Mouse (Mus musculus): ENCODE measurements around the gene Kat8. TPM values are rescaled to one million over a fixed set of nuclear protein-coding genes. Genes with fewer than 3 reads are reported as not detected.
A peak's percentile ranks its signal among the peaks of the same experiment; 100 is the strongest.
"Not testable (repeated sequence)": the region's sequence is repeated elsewhere in the genome, so short reads cannot be mapped to it uniquely, and the experiment has no call there.

Kat8 gene
- polyA plus RNA-seq, 1 experiment = 0.44 TPM

GRCm38 (mm10) chr7:127934075-127934474 is 21.8 kb downstream of the Kat8 start:
- no peak overlapping the region for H3K4me3 ChIP-seq (replicated peaks)
- no peaks in the 10 kb centered on the region for H3K9me3 ChIP-seq (ENCODE audit: control insufficient read depth, low read length)
- peaks cover 7% of the 10 kb centered on the region for H3K27me3 ChIP-seq (ENCODE audit: control insufficient read depth)
- peaks cover 42% of the 10 kb centered on the region for H3K4me1 ChIP-seq (ENCODE audit: control insufficient read depth)
- H3K36me3 ChIP-seq (ENCODE audit: control insufficient read depth) = no peaks in the 10 kb centered on the region
- TF ChIP-seq GATA1 (IDR thresholded peaks at IDR 0.05; ENCODE audit: low read length) = no peak
- TF ChIP-seq TAL1 (IDR thresholded peaks at IDR 0.05; ENCODE audit: low read length) = no peak

- H3K36me3 ChIP-seq (ENCODE audit: control insufficient read depth) = no peaks in the 10 kb centered on the region
- H3K4me3 ChIP-seq (replicated peaks) = peak overlapping the region; percentile 80
- peaks cover 31% of the 10 kb centered on the region for H3K4me1 ChIP-seq (ENCODE audit: control insufficient read depth)
These were observed 22.9 kb downstream of the Kat8 start for GRCm38 (mm10) chr7:127935028-127935722.

GRCm38 (mm10) chr7:127935748-127936159 is 23.4 kb downstream of the Kat8 start:
- H3K27me3 ChIP-seq (ENCODE audit: control insufficient read depth) = no peaks in the 10 kb centered on the region
- H3K36me3 ChIP-seq (ENCODE audit: control insufficient read depth) = no peaks in the 10 kb centered on the region
- peaks cover 29% of the 10 kb centered on the region for H3K4me1 ChIP-seq (ENCODE audit: control insufficient read depth)
- H3K4me3 ChIP-seq (replicated peaks) = peak overlapping the region; percentile 80
- H3K9me3 ChIP-seq (ENCODE audit: control insufficient read depth, low read length) = no peaks in the 10 kb centered on the region
- no peak for TF ChIP-seq GATA1 (IDR thresholded peaks at IDR 0.05; ENCODE audit: low read length)
- no peak for TF ChIP-seq TAL1 (IDR thresholded peaks at IDR 0.05; ENCODE audit: low read length)

More at GRCm38 (mm10) chr7:127935028-127935722, 22.9 kb downstream of the Kat8 start:
- no peaks in the 10 kb centered on the region for H3K9me3 ChIP-seq (ENCODE audit: control insufficient read depth, low read length)
- no peaks in the 10 kb centered on the region for H3K27me3 ChIP-seq (ENCODE audit: control insufficient read depth)
- no peak for TF ChIP-seq TAL1 (IDR thresholded peaks at IDR 0.05; ENCODE audit: low read length)
- no peak for TF ChIP-seq GATA1 (IDR thresholded peaks at IDR 0.05; ENCODE audit: low read length)

GRCm38 (mm10) chr7:127936216-127936884 is 24.0 kb downstream of the Kat8 start:
- no peak for TF ChIP-seq GATA1 (IDR thresholded peaks at IDR 0.05; ENCODE audit: low read length)
- TF ChIP-seq TAL1 (IDR thresholded peaks at IDR 0.05; ENCODE audit: low read length) = no peak
- Histone ChIP-seq H3K27me3 (ENCODE audit: control insufficient read depth) (no peaks in the 10 kb centered on the region), H3K4me3 (replicated peaks) (peak overlapping the region; percentile 80), H3K36me3 (ENCODE audit: control insufficient read depth) (no peaks in the 10 kb centered on the region), H3K9me3 (ENCODE audit: control insufficient read depth, low read length) (no peaks in the 10 kb centered on the region), H3K4me1 (ENCODE audit: control insufficient read depth) (peaks cover 27% of the 10 kb centered on the region)

GRCm38 (mm10) chr7:127942097-127942496 is 29.8 kb downstream of the Kat8 start:
- peaks cover 35% of the 10 kb centered on the region for H3K27me3 ChIP-seq (ENCODE audit: control insufficient read depth)
- H3K9me3 ChIP-seq (ENCODE audit: control insufficient read depth, low read length); H3K4me3 ChIP-seq (replicated peaks); H3K4me1 ChIP-seq (ENCODE audit: control insufficient read depth); H3K36me3 ChIP-seq (ENCODE audit: control insufficient read depth): not testable (repeated sequence)

- TF ChIP-seq TAL1 (IDR thresholded peaks at IDR 0.05; ENCODE audit: low read length) (no peak), GATA1 (IDR thresholded peaks at IDR 0.05; ENCODE audit: low read length) (no peak)
- Histone ChIP-seq H3K9me3 (ENCODE audit: control insufficient read depth, low read length) (no peaks in the 10 kb centered on the region), H3K27me3 (ENCODE audit: control insufficient read depth) (peaks cover 35% of the 10 kb centered on the region), H3K4me3 (replicated peaks) (no peak overlapping the region), H3K36me3 (ENCODE audit: control insufficient read depth) (no peaks in the 10 kb centered on the region), H3K4me1 (ENCODE audit: control insufficient read depth) (no peaks in the 10 kb centered on the region)
These were observed 32.3 kb downstream of the Kat8 start for GRCm38 (mm10) chr7:127944614-127945013.

- Histone ChIP-seq H3K4me3 (replicated peaks) (no peak within 1 kb of the TSS), H3K27me3 (ENCODE audit: control insufficient read depth) (peaks cover 47% of the 10 kb centered on the region)
- TF ChIP-seq TAL1 (IDR thresholded peaks at IDR 0.05; ENCODE audit: low read length) (no peak), GATA1 (IDR thresholded peaks at IDR 0.05; ENCODE audit: low read length) (no peak)
These were observed 34.2 kb downstream of the Kat8 start, which contains the start of gene Prss36 for GRCm38 (mm10) chr7:127946470-127947023. Gene Prss36 (minus strand): TSS chr7:127946725.

GRCm38 (mm10) chr7:127952864-127953581 is 40.7 kb downstream of the Kat8 start:
- Histone ChIP-seq H3K36me3 (ENCODE audit: control insufficient read depth) (no peaks in the 10 kb centered on the region), H3K9me3 (ENCODE audit: control insufficient read depth, low read length) (no peaks in the 10 kb centered on the region), H3K27me3 (ENCODE audit: control insufficient read depth) (peaks cover 20% of the 10 kb centered on the region), H3K4me1 (ENCODE audit: control insufficient read depth) (no peaks in the 10 kb centered on the region), H3K4me3 (replicated peaks) (no peak overlapping the region)
- TF ChIP-seq GATA1 (IDR thresholded peaks at IDR 0.05; ENCODE audit: low read length) (no peak), TAL1 (IDR thresholded peaks at IDR 0.05; ENCODE audit: low read length) (no peak)

More at GRCm38 (mm10) chr7:127946470-127947023, 34.2 kb downstream of the Kat8 start, which contains the start of gene Prss36:
- no peaks in the 10 kb centered on the region for H3K4me1 ChIP-seq (ENCODE audit: control insufficient read depth)
- H3K9me3 ChIP-seq (ENCODE audit: control insufficient read depth, low read length) = no peaks in the 10 kb centered on the region
- H3K36me3 ChIP-seq (ENCODE audit: control insufficient read depth) = no peaks in the 10 kb centered on the region

- TF ChIP-seq GATA1 (IDR thresholded peaks at IDR 0.05; ENCODE audit: low read length) (no peak), TAL1 (IDR thresholded peaks at IDR 0.05; ENCODE audit: low read length) (no peak)
- Histone ChIP-seq H3K27me3 (ENCODE audit: control insufficient read depth) (peaks cover 2% of the 10 kb centered on the region), H3K4me3 (replicated peaks) (no peak overlapping the region), H3K36me3 (ENCODE audit: control insufficient read depth) (no peaks in the 10 kb centered on the region), H3K4me1 (ENCODE audit: control insufficient read depth) (no peaks in the 10 kb centered on the region), H3K9me3 (ENCODE audit: control insufficient read depth, low read length) (no peaks in the 10 kb centered on the region)
These were observed 47.0 kb downstream of the Kat8 start for GRCm38 (mm10) chr7:127959364-127959763.
